Mouse (Mus musculus): ENCODE results near the gene Eri3. TPM values are rescaled to one million over a fixed set of nuclear protein-coding genes. Genes with fewer than 3 reads are reported as not detected.

Gene Eri3
- total and polyA plus RNA-seq, 3 experiments: 82.0 to 90.4 (median 82.2) TPM

DNA sequence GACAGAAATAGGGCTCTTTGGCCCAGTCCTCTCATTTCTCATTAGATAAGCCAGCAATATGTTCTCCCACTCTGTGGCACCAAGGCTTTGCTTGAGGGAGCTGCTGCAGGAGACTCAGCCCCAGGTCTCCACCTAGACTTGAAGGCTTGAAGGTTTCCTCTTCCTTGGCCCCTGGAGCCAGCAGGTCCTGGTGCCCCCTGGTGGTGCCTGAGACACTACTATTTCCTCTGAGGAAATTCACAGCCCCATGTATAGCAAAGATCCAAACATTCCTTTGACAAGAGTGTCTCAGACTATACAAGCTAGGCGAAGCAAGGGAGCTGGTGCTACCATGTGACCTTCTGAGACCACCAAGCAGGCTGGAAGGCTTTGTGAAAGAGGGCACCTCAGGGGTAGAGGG lies 22.2 kb upstream of the Eri3 start:
- Histone ChIP-seq H3K9ac (ENCODE audit: low read depth, low read length) (no peak overlapping the region), H3K27me3 (ENCODE audit: control insufficient read depth, insufficient read depth, low read length) (no peaks in the 10 kb centered on the region; the same call in 1 of the 2 replicates), H3K36me3 (ENCODE audit: control insufficient read depth, insufficient read depth, low read length) (no peaks in the 10 kb centered on the region), H3K4me3 (no peak overlapping the region), H3K27ac (no peak overlapping the region), H3K79me2 (replicated peaks; ENCODE audit: control insufficient read depth, insufficient read depth, low read length) (no peaks in the 10 kb centered on the region), H3K4me1 (ENCODE audit: control insufficient read depth, insufficient read depth, low read length) (no peaks in the 10 kb centered on the region)
- WGBS: 20% methylated on average over 1 of the region's 1 CpGs
- peak; percentile 30 to 61 for DNase-seq
- TF ChIP-seq POLR2A (IDR thresholded peaks at IDR 0.05; ENCODE audit: insufficient read depth, low read depth, low read length) (no peak), CTCF (IDR thresholded peaks at IDR 0.05) (peak; percentile 84), EP300 (IDR thresholded peaks at IDR 0.05; ENCODE audit: insufficient read depth, low read depth, low read length) (0 out of 2 replicates have a peak, but pooled peaks have one; percentile 18)
- intact Hi-C loops (cut with DNase I): loop anchor here (1.0 kb wide), 2 partner anchors 204 to 258 kb away; no protein-coding TSS in a partner anchor

DNA sequence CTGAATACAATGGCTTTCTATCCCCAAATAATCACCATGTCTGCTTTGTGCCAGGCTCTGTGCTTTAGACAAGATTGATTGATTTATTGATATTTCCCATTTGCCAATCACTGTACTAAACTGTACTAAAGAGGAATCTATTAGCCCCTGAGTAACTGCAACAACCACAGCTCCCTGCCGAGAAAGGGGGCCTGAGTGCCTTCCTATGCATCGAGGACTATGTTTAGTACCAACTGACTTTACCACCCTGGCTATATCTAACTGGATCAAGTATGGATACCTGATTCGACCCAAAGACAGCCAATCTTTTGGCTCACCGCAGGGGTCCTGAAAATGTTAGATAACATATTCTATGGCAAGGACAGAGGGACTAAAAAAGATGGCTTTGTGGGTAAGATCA lies 20.3 kb upstream of the Eri3 start:
- Histone ChIP-seq H3K36me3 (ENCODE audit: control insufficient read depth, insufficient read depth, low read length) (no peaks in the 10 kb centered on the region), H3K9ac (ENCODE audit: low read depth, low read length) (no peak overlapping the region), H3K27ac (no peak overlapping the region), H3K79me2 (replicated peaks; ENCODE audit: control insufficient read depth, insufficient read depth, low read length) (no peaks in the 10 kb centered on the region), H3K4me1 (ENCODE audit: control insufficient read depth, insufficient read depth, low read length) (no peaks in the 10 kb centered on the region), H3K27me3 (ENCODE audit: control insufficient read depth, insufficient read depth, low read length) (no peaks in the 10 kb centered on the region; the same call in 1 of the 2 replicates), H3K4me3 (no peak overlapping the region)
- DNase-seq: no peak
- 73% methylated on average over 4 of the region's 4 CpGs for WGBS
- intact Hi-C loops (cut with DNase I): no loop called here
- TF ChIP-seq POLR2A (IDR thresholded peaks at IDR 0.05; ENCODE audit: insufficient read depth, low read depth, low read length) (no peak), EP300 (IDR thresholded peaks at IDR 0.05; ENCODE audit: insufficient read depth, low read depth, low read length) (no peak), CTCF (IDR thresholded peaks at IDR 0.05) (no peak)

DNA sequence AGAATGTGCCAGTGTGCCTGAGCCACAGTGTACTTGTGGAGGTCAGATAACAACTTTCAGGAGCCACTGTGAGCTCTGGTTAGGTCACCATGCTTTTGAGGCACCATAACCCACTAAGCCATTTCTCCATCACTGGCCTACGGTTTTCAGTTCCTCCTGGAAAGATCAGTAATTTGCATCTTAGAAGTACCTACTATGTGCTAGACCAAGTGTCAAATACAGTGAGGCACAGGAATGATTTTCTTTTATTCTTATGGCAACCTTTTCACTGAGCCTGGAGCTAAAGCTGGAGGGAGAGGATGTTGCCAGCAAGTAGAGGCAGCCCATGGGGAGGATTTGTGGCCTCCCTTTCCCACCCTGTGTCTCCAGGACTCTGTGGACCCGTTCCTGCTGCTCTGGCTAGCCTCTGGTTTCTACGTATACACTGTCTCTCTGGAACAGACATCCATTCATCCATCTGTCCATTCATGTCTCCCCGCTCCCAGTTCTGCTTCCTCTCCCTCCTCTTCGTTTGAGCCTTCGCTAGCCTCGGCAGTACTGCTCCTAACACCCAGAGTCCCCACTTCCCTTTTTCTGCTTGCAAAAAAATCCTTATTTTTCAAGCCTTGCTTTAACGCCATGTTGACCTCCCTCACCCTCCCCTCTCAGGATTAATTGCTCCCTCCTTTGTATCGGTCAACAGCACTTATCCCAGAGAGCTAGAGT lies 14.5 kb upstream of the Eri3 start:
- Histone ChIP-seq H3K79me2 (replicated peaks; ENCODE audit: control insufficient read depth, insufficient read depth, low read length) (no peaks in the 10 kb centered on the region), H3K4me3 (no peak overlapping the region), H3K27me3 (ENCODE audit: control insufficient read depth, insufficient read depth, low read length) (no peaks in the 10 kb centered on the region), H3K4me1 (ENCODE audit: control insufficient read depth, insufficient read depth, low read length) (no peaks in the 10 kb centered on the region), H3K36me3 (ENCODE audit: control insufficient read depth, insufficient read depth, low read length) (no peaks in the 10 kb centered on the region), H3K27ac (no peak overlapping the region), H3K9ac (ENCODE audit: low read depth, low read length) (no peak overlapping the region)
- TF ChIP-seq EP300 (IDR thresholded peaks at IDR 0.05; ENCODE audit: insufficient read depth, low read depth, low read length): no peak
- TF ChIP-seq POLR2A (IDR thresholded peaks at IDR 0.05; ENCODE audit: insufficient read depth, low read depth, low read length): no peak
- no peak for TF ChIP-seq CTCF (IDR thresholded peaks at IDR 0.05)
- WGBS: 76% methylated on average over 9 of the region's 9 CpGs
- no peak for DNase-seq
- intact Hi-C loops (cut with DNase I): no loop called here

DNA sequence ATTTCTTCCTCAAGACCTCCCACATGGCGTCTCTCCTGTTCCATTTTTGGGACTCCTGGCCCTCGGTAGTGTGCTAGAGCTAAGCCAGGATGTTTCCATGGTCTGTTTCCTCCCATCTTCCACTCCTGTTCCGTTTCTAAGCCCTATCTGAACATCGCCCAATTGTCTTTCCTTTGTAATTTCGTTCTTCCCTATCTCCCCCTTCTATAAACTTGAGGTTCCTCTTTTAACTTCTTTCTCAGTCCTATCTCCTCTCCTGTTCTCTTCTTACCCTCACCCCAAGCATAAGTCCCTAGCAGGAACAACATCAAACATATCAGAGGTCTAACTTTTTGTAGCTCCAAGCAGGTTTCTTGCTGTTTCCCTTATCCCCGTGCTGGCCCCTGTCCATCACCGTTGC lies 13.2 kb upstream of the Eri3 start:
- TF ChIP-seq POLR2A (IDR thresholded peaks at IDR 0.05; ENCODE audit: insufficient read depth, low read depth, low read length) (no peak), EP300 (IDR thresholded peaks at IDR 0.05; ENCODE audit: insufficient read depth, low read depth, low read length) (no peak), CTCF (IDR thresholded peaks at IDR 0.05) (no peak)
- Histone ChIP-seq H3K27ac (no peak overlapping the region), H3K36me3 (ENCODE audit: control insufficient read depth, insufficient read depth, low read length) (no peaks in the 10 kb centered on the region), H3K79me2 (replicated peaks; ENCODE audit: control insufficient read depth, insufficient read depth, low read length) (no peaks in the 10 kb centered on the region), H3K4me3 (no peak overlapping the region), H3K4me1 (ENCODE audit: control insufficient read depth, insufficient read depth, low read length) (no peaks in the 10 kb centered on the region), H3K27me3 (ENCODE audit: control insufficient read depth, insufficient read depth, low read length) (no peaks in the 10 kb centered on the region), H3K9ac (ENCODE audit: low read depth, low read length) (no peak overlapping the region)
- 54% methylated on average over 7 of the region's 7 CpGs for WGBS
- no peak for DNase-seq
- intact Hi-C loops (cut with DNase I): no loop called here

DNA sequence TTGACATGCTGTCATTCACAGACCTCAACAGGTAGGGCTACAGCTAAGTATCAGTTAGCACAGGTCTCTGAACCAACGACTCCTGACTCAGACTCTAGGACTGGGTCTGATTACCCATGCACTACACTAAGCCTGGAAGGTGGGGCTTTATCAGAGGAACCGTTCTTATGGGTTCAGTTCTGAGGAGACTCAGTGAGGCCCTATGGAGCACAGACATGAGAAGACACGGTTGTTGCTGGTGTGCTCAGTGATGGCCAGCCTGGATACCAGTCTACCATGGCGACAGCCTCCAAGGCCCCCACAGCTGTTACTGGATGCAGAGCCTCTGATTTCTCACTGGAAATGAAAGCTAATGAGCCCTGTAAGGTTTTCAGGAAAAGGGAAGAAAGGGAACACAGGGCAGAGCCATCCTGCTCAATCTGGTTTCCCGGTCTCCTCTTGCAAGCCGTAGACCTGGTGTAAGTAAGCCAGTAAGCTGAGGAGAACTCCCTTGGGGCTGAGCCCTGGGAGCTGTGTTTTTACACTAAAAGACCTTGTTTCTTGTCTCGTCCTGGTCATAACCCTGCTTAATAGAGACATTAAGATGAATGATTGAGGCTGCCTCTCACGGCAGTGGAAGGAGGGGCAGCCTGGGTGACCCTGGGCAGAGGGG lies 10.7 kb upstream of the Eri3 start:
- intact Hi-C loops (cut with DNase I): no loop called here
- Histone ChIP-seq H3K9ac (ENCODE audit: low read depth, low read length) (no peak overlapping the region), H3K79me2 (replicated peaks; ENCODE audit: control insufficient read depth, insufficient read depth, low read length) (no peaks in the 10 kb centered on the region), H3K4me1 (ENCODE audit: control insufficient read depth, insufficient read depth, low read length) (no peaks in the 10 kb centered on the region), H3K27me3 (ENCODE audit: control insufficient read depth, insufficient read depth, low read length) (no peaks in the 10 kb centered on the region), H3K27ac (no peak overlapping the region), H3K4me3 (no peak overlapping the region), H3K36me3 (ENCODE audit: control insufficient read depth, insufficient read depth, low read length) (no peaks in the 10 kb centered on the region)
- WGBS: 80% methylated on average over 8 of the region's 8 CpGs
- TF ChIP-seq POLR2A (IDR thresholded peaks at IDR 0.05; ENCODE audit: insufficient read depth, low read depth, low read length) (no peak), EP300 (IDR thresholded peaks at IDR 0.05; ENCODE audit: insufficient read depth, low read depth, low read length) (no peak), CTCF (IDR thresholded peaks at IDR 0.05) (no peak)
- peak in 1 of 2 experiments; percentile 5 for DNase-seq

DNA sequence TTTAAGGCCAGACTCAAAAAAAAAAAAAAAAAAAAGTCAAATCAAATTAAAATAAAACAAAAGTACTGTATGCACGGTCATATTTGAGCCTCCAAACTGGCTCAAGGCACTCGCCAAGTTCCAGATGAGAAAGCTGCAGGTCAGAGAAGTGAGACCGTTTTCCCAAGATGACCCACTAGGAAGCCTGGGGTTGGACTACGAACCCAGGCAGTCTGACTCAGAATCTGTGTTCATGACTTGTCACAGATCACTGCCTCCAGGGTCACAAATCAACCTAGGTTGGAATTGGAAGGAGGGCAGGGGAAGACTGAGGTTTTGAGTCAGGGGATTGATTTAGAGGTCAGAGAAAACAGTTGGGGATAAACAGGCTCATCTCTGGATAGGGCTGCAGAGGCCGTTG lies 9.6 kb upstream of the Eri3 start:
- Histone ChIP-seq H3K36me3 (ENCODE audit: control insufficient read depth, insufficient read depth, low read length) (no peaks in the 10 kb centered on the region), H3K27me3 (ENCODE audit: control insufficient read depth, insufficient read depth, low read length) (no peaks in the 10 kb centered on the region)

More for the DNA sequence above, 9.6 kb upstream of the Eri3 start:
- no peak for TF ChIP-seq CTCF (IDR thresholded peaks at IDR 0.05)
- TF ChIP-seq EP300 (IDR thresholded peaks at IDR 0.05; ENCODE audit: insufficient read depth, low read depth, low read length): no peak
- no peak for TF ChIP-seq POLR2A (IDR thresholded peaks at IDR 0.05; ENCODE audit: insufficient read depth, low read depth, low read length)
- Histone ChIP-seq H3K27ac (no peak overlapping the region), H3K4me1 (ENCODE audit: control insufficient read depth, insufficient read depth, low read length) (no peaks in the 10 kb centered on the region), H3K79me2 (replicated peaks; ENCODE audit: control insufficient read depth, insufficient read depth, low read length) (no peaks in the 10 kb centered on the region), H3K9ac (ENCODE audit: low read depth, low read length) (no peak overlapping the region), H3K4me3 (no peak overlapping the region)
- intact Hi-C loops (cut with DNase I): no loop called here
- 87% methylated on average over 5 of the region's 5 CpGs for WGBS
- no peak for DNase-seq

All from heart, adult 2 months (tissue).